Mouse (Mus musculus): ENCODE results near the gene Lig4.

Lig4 gene

DNA sequence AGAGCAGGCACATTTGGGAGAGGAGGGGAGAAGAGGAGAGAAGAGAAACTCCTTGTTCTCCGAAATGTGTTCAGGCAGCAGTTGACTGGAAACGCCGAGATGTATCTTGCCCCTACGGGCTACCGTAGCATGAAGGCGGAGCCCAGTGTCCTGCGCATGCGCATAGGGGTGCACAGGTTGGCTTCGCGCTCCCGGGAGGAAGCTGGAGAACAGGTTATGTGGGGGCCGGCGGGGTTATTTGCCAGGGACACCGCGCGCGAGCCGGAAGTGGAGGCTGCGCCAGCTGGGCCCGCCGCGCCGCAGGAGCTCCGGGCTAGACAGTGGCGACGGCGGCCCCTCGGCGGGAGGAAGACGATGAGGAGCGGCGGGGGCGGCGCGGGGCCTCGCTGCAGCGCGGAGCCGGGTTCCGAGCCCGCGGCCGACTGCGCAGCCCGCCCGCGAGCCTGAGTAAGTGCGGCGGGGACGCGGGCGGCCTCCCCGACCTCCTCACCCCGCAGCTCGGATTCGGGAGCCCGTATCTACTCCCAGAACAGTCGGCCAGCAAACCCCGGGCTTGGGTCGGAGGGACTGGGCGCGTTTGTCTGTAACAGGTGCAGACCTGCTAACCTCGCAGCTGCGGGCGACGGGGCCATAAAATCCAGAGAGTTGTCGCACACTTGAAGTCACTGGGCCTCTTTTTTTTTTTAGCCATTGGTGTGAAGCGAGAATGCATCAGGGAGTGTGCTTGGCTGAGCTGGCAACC, at the start of gene Lig4, which contains the start of gene Abhd13:
TSS of gene Lig4 (minus strand) at position 114 of the 742 bp plus-strand sequence.
TSS of gene Abhd13 (plus strand) at position 135 of the 742 bp plus-strand sequence.
- DNase-seq (ENCODE audit: low read depth, low spot score), result peak; percentile 98

DNA sequence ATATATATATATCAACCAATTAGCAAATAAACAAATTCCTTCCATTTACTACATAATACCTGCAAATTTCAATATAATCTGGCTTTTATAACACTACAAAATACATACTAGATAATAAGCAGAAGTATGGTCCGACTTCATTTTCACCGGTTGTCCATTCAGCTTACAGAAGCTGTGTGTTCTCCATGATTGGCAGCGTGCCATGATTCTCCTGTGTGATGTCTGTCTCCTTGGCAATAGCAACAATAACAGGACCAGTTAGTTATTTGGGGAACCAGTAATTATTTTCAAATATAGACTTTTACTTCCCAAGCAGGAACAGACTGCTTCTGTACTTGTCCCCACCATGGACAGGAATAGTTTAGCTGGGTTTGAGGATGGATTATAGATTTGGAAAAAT, 39.7 kb upstream of the Lig4 start:
- DNase-seq (ENCODE audit: low read depth, low spot score), result no peak

DNA sequence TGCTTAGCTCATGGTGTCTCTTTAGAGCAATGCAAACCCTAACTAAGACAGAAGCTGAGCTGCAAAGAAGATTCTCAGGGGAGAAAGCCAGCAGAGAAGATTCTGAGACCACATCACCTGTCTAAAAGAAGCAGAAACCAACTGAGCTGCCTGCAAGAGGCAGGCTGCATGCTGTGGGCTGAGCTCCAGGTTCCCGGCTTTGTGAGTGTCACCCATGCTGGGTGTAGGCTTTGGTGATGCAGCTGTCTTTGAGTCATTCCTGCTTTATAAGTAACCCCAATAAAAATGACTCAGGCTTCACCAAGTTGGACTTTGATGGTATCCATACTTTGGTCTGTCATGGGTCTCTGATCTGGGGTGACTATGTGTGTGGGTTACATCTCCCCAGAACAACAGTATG, 38.8 kb upstream of the Lig4 start:
- DNase-seq (ENCODE audit: low read depth, low spot score), result no peak

DNA sequence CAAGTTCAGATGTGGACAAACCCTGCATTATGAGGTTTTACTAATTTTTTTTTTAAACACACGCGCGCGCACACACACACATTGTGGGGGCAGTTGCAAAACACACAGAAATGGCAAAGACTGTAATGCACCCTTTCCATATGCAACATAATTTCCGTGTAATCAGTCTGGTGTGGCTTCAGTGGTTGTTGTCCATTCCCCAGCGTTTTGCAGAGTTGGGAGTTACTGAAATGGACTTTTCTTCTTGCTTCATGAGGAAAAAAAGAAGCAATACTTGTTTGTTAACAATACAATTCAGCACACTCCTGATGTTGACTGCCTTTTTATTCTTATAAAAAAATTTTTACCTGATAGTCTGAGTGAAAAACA, 30.2 kb upstream of the Lig4 start:
- DNase-seq (ENCODE audit: low read depth, low spot score), result no peak

DNA sequence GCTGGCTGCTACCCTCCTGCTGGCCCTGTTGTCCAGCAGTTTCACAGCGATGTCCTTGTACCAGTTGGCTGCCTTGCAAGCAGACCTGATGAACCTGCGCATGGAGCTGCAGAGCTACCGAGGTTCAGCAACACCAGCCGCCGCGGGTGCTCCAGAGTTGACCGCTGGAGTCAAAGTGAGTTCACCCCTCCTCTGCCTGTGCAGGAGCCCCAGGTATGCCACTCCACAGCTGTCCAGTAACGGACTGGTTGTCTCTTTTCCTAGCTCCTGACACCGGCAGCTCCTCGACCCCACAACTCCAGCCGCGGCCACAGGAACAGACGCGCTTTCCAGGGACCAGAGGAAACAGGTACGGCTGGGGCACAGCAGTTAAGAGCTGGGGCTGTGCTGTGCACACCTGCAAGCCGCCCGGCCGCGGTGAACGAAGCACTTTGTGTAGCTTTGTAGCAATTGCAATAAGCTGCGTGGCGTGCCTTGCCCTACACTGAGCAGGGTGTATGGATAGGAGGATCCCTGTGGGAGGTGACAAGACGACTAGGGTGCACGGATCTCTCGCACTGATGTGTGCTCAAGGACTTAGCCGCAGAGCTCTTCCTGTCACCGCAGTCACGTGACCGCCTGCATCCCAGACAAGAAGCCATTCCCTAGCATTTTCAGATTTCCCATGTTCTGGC, 29.6 kb upstream of the Lig4 start:
- peak; percentile 17 for DNase-seq (ENCODE audit: low read depth, low spot score)

DNA sequence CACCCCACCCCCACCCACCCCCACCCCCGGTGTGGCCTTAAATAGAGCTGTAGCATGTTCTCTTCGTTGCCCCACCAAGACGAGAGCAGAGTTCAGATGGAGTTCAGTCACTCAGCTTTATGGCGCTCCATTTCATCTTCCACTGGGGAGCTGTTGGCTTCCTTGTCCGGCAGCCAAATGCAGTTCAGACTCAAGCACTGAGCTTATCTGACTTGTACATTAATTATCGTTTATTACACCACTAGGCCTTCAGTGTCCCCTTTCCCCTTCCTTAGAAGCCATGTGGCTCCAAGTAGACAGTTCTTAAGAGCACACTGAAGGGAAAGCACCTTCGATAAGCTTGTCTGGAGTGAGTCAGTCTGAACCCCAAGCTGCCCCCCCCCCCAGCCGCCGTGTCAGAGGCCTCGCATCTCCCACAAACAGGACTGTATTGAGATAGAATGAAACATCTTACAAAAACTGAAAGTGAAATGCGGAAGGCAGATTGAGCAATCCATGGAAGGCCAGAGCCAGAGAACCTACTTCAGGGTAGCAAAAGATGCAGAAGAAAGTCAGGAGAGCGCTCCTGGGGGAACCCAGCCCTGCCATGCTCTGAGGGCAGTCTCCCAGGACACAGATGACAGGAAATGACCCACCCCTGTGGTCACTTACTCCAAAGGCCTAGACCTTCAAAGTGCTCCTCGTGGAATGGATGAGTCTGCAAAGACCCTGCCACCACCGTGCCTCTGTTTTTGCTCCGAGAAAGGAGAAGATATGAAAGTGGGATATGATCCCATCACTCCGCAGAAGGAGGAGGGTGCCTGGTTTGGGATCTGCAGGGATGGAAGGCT, 28.9 kb upstream of the Lig4 start, which contains the start of gene Tnfsf13b:
TSS of gene Tnfsf13b (plus strand) at position 312 of the 830 bp plus-strand sequence.
- DNase-seq (ENCODE audit: low read depth, low spot score), result peak; percentile 40

DNA sequence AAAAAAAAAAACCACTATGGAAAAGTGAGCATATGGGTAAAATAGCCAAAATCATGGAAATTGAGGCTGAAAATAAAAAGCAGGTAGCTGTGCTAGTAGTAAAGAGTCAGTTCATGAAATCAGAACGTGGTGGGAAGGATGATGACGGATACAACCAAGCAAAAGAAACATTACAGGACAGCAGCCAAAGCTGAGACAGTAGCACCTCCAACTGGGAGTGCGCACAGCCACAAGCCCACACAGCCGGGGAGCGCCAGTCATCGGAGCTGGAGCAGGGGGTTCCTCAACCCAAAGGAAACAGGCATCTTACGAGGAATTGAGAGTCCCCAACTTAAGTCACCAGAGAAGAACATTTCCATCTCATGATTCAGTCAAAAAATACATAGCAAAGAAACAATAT, 26.6 kb upstream of the Lig4 start:
- no peak for DNase-seq (ENCODE audit: low read depth, low spot score)

DNA sequence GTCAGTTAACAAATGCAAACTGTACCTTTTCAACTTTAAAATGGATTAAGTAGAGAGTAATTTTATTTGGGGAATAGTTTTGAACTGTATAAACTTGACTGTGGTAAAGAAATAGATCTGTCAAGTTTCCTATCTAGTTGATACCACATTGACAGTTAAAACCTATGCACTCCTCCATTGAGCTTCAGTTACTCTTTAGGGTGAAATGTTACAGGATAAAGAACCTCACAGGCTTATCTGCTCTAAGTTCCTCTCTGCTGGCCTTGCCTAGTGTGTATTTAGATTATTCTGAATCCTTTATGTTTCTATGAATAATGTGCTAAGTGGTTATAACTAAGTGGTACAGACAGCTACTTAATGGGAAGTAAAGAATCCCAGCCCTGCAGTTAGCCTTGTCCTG, 2.7 kb upstream of the Lig4 start:
- no peak for DNase-seq (ENCODE audit: low read depth, low spot score)

DNA sequence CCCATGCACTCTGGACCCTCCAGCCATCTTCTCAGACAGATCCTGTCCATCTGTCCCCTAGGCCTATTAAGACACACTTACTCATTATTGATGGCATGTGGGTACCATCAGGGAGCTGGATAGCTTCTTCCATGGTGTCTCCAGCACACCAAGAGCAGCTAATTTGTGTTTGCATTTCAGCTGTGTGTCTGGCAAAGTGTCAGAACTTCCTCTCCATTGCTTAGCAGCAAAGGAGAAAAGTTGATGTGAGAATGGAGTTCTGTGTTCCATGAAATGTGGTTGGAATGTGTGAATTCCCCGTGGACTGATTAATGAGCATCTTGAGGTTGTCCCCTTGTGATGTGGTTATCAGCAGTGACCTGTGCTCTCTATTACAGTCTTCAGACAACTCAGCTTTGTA, 2.3 kb upstream of the Lig4 start:
- DNase-seq (ENCODE audit: low read depth, low spot score), result no peak

DNA sequence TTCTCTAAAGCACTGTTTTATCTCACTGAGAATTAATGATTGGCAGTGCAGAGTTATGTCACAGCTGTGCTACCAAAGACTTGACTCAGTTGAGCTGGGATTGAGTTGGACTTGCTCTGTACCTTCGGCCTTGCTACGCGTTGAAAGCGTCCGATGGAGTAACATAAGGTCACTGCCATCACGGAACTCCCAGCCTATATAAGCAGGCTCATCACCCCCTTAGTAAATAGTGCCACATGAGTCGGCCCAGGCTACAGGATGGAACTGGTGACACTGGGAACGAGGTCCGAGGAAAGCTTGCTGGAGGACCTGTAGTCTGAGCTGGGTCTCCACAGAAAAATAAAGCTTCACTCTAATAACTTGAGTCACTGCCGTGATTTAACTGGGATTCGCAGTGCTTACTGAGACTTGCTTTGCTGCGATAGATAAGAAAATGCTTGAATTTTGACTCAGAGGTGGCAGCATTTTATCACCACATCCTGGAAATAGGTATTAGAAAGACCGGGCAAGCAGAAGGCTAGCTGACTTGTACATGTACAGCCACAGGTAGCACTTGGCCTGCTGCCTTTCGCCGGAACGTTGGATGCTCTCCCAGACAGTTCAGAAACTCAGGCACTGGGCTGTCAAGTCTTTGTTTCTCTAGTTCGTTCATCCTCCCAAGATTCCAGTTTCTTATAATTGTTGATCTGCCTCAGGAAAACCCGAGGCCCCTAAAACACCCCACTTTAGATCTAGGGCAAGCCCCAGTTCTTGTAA, 1.2 kb upstream of the Lig4 start:
- peak; percentile 8 for DNase-seq (ENCODE audit: low read depth, low spot score)

DNA sequence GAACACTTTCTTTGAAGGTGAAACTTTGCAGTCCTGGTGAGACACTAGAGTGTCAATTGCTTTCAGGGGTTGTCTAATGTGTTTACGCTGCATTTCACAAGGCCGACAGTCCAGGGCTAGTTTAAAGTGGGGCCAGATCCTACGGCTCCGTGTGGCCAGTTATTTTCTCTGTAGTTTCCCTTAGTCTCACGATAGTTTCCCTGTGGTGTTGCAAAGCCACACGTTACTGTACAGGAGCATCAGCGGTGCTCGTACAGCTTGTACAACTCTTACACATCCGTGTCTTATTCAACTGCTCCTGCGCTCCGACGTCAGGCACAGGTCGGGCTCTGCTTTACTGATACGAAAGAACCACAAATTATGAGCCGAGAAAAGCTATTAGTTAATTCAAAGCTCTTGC, 470 bp downstream of the Lig4 start:
- peak; percentile 29 for DNase-seq (ENCODE audit: low read depth, low spot score)

DNA sequence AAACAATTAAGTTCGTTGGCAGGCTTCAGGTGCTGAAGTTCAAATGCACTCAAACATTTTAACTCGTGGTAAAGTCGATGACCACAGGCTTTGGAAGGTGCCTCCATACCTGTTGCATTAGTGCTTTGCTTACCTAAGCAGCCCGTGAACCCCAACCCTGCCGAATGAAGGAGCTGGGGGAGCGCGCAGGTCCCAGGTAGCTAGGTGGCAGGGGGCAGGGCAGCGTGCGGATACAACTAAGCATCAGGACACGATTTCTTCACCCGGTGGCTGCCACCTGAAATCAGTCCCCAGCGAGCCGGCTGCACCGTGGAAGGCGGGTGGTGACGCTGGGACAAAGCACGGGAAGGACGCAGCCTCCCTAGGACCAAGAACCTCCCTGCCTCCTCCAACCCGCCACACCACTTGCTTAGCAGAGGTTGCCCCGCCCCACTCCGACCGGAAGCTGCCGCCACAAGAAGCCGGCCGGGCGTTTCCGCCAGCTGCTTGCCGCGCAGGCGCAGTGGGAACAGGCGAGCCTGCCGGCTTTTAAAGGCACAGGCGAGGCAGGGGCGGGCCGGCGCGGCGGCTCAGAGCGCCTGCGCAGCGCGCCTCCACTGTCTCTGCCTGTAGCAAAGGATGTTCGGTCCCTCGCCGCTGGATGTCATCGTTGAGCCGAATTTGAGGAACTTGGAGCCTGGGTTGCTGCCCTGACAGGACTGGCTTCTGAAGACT, 1.4 kb downstream of the Lig4 start:
- DNase-seq (ENCODE audit: low read depth, low spot score), result peak; percentile 99

DNA sequence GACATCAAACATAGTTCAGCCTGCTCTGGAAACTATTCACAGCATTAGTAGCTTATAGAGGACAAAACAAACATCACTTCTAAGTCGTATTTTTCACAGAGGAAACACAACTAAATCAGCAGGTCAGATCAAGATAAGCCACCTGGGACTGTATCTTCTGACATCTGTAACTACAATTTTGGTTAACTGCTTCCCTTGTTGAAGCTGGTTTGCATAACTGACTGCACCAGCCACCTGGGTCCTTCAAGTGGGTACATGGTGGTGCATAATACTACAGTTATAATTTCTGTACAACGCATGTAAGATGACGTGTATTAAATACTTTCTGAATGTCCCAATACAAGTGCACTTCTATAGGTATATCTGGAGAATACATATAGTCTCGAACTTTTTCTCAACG, 2.2 kb downstream of the Lig4 start:
- DNase-seq (ENCODE audit: low read depth, low spot score), result peak; percentile 24

DNA sequence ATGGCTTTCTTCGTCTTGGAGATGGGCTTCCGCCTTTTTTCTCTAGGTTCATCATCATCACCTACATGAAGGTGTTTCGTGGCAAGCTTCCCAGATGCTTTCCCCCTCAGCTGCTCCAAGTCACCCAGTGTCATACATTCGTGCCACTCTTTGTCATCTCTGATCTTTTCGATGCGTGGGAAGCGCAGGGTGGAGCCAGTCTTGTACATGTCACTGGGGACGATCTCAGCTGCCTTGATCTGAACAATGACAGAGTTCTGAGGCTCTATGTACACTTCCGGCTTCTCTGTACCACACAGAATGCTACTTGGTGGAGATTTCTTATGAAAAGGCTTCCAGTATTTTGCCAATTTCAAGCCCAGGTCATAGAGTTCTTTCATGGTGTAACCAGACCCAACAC, 5.6 kb downstream of the Lig4 start:
- peak; percentile 67 for DNase-seq (ENCODE audit: low read depth, low spot score)

DNA sequence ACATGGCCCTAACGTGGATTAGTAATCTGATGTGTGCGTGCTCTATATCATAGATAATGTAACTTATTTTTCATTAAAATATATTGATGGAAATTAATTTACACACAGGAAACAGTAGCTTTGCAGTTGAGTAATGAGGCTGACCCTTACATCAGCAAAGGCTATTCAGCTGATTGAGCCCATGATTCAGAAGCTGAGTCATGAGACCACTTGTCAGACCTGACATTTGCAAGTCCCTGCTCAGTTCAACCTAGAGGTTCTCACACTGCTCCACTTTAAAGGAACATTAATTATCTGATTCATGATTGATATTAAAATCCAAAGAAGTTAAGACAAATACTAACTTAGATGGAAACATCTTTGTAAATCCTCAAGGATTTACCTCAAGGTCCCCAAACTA, 17.6 kb downstream of the Lig4 start:
- no peak for DNase-seq (ENCODE audit: low read depth, low spot score)

DNA sequence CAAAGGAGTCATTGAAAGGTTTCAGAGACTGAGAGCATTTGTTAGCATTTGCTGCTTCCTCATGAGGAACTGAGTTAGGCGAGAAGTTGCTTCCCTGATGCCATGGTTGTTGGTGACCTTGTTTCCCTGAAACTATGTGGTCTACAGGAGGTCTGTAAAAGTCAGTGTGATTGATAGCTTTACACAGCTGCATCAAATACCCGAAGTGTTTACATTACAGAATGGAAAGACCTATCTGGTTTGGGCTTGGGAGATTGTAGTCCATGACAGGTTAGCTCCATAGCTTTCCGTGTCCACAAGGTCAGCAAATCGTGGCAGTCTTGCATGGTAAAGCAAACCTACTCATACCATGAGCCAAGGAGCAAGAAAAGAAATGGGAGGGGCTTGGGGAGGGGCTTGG, 19.1 kb downstream of the Lig4 start:
- no peak for DNase-seq (ENCODE audit: low read depth, low spot score)

DNA sequence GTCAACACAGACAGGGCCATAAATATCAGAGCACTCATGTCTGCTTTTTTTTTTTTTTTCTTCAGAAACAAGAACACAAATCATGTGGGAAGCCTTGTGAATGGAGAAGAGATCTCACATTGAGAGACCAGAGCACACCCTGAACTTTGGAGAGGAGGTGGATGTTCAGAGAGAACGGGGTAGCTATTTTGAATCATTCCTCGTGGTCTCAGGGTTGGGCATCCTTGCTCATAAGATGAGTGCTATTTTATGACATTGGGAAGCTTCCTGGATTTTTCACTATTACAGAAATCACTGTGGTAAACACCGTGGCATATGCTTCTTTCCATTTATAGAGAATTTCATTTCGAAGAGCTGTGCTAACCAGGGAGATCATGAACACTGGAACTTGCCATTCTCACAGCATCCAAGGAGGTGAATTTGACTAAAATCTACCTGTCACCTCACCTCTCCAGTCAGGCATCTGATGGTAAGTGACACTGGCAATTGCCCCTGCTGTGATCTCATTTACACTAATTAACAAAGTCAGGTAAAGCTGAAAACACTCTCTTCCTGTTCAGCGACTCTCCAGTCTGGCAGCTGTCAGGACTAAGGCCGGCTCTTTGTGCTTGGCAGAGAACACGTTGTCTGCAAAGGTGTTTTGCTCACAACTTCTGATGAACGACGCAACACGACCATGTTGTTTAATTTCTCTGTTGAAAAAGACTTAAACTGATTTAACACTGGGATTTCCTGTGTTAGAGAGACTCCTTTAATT, 28.2 kb downstream of the Lig4 start:
- DNase-seq (ENCODE audit: low read depth, low spot score), result no peak

DNA sequence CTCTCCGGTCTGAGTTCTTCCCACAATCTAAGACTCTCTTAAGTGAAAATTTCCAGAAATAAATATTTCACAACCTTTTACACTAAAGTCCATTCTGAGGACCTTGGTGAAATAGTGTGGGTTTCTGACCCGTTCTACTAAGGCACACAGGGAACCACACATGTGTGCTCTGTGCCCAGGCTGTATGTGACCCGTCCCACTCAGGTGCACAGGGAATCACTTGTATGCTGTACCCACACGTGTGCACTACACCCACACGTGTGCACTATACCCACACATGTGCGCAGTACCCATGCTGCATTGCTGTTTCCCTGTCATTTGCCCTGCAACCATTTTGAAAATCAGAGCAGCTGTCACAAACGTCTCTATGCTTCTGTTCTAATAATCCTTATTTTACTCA, 41.9 kb downstream of the Lig4 start:
- DNase-seq (ENCODE audit: low read depth, low spot score), result no peak

DNA sequence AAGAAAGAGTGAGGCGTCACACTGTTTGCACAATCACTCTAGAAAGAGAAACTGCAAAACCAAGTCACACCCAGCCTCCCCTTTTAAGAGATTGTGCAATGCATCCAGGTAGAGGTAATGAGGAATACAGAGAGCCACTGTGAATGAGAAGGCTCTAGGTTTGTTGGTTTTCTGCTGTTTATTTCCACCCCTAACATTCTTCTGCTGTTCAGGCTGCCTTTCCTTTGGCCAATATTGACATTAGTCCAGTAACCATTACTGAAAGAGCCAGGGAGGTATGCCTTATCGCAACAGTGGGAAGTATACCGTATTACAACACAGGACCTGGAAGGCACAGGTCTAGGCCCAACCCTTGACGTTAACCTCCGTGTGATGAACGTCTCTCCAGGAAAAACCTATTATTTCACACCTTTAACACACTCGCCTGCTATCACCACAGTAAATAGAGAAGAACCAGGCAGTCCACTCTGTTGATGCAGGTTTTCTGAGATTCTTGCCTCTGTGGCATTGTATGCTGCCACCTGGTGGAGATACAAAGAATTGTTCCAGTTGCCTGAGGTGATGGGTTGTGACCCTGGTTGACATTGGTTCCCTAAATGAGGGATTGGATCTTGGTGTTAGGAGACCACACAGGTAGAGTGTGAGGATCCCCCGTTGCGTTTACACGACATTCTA, 42.5 kb downstream of the Lig4 start:
- peak; percentile 55 for DNase-seq (ENCODE audit: low read depth, low spot score)

DNA sequence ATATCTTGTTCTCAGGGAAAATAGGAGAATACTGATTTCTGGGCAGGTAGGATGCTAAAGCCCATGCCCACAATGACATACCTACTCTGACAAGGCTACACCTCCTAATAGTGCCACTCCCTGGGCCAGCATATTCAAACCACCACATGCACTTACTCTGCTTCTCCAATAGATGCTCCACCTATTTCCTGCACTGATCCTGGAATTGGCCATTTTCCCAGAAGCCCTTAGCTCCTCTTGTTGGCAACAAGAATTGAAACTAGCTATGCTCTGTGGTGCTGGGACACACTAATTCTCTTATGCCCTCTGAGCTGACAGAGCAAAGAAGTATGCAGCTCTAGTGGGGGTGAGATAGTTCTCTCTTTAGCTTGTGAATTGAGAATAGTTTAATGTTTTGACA, 44.8 kb downstream of the Lig4 start:
- no peak for DNase-seq (ENCODE audit: low read depth, low spot score)
